Mouse (Mus musculus): ENCODE results near the gene Bik. TPM values are rescaled to one million over a fixed set of nuclear protein-coding genes. Genes with fewer than 3 reads are reported as not detected.
A peak's percentile ranks its signal among the peaks of the same experiment; 100 is the strongest.

The Bik gene
- polyA plus RNA-seq, 1 experiment, result 25.1 TPM

GRCm38 (mm10) chr15:83509950-83510804, 16.5 kb upstream of the Bik start:
- WGBS, result 26% methylated on average over 17 of the region's 17 CpGs

GRCm38 (mm10) chr15:83510805-83511405, 15.8 kb upstream of the Bik start, which contains the start of gene Ttll1:
Ttll1 (minus strand) TSS chr15:83510893.
- H3K4me1 ChIP-seq (ENCODE audit: control insufficient read depth, insufficient read depth, low read length), result no peaks in the 10 kb centered on the region
- TF ChIP-seq POLR2A (IDR thresholded peaks at IDR 0.05; ENCODE audit: borderline replicate concordance, extremely low read depth, low read depth, low read length) (peak; percentile 77; the same call in 1 of the 2 replicates), CTCF (IDR thresholded peaks at IDR 0.05; ENCODE audit: insufficient read depth, low read length) (no peak)
- DNase-seq, result peak; percentile 93
- WGBS, result 8% methylated on average over 41 of the region's 41 CpGs
- H3K4me3 ChIP-seq (replicated peaks; ENCODE audit: extremely low read depth, low read depth, low read length), result peak within 1 kb of the TSS; percentile 62

More at GRCm38 (mm10) chr15:83509950-83510804, 16.5 kb upstream of the Bik start:
- no peak for DNase-seq
- TF ChIP-seq CTCF (IDR thresholded peaks at IDR 0.05; ENCODE audit: insufficient read depth, low read length) (no peak), POLR2A (IDR thresholded peaks at IDR 0.05; ENCODE audit: borderline replicate concordance, extremely low read depth, low read depth, low read length) (no peak)
- H3K4me3 ChIP-seq (replicated peaks; ENCODE audit: extremely low read depth, low read depth, low read length), result peak overlapping the region; percentile 62
- H3K4me1 ChIP-seq (ENCODE audit: control insufficient read depth, insufficient read depth, low read length), result no peaks in the 10 kb centered on the region

- Histone ChIP-seq H3K4me3 (replicated peaks; ENCODE audit: extremely low read depth, low read depth, low read length) (no peak overlapping the region), H3K4me1 (ENCODE audit: control insufficient read depth, insufficient read depth, low read length) (no peaks in the 10 kb centered on the region)
- TF ChIP-seq CTCF (IDR thresholded peaks at IDR 0.05; ENCODE audit: insufficient read depth, low read length) (no peak), POLR2A (IDR thresholded peaks at IDR 0.05; ENCODE audit: borderline replicate concordance, extremely low read depth, low read depth, low read length) (no peak)
- DNase-seq, result no peak
- WGBS, result 64% methylated on average over 13 of the region's 13 CpGs
Measured at GRCm38 (mm10) chr15:83512489-83513281, 14.0 kb upstream of the Bik start.

GRCm38 (mm10) chr15:83515018-83515417, 11.6 kb upstream of the Bik start:
- Histone ChIP-seq H3K4me3 (replicated peaks; ENCODE audit: extremely low read depth, low read depth, low read length) (no peak overlapping the region), H3K4me1 (ENCODE audit: control insufficient read depth, insufficient read depth, low read length) (no peaks in the 10 kb centered on the region)
- no peak for DNase-seq
- 58% methylated on average over 5 of the region's 5 CpGs for WGBS
- no peak for TF ChIP-seq CTCF (IDR thresholded peaks at IDR 0.05; ENCODE audit: insufficient read depth, low read length)

GRCm38 (mm10) chr15:83518215-83519048, 8.2 kb upstream of the Bik start:
- TF ChIP-seq POLR2A (IDR thresholded peaks at IDR 0.05; ENCODE audit: borderline replicate concordance, extremely low read depth, low read depth, low read length), result no peak
- TF ChIP-seq CTCF (IDR thresholded peaks at IDR 0.05; ENCODE audit: insufficient read depth, low read length), result peak; percentile 70
- Histone ChIP-seq H3K4me3 (replicated peaks; ENCODE audit: extremely low read depth, low read depth, low read length) (no peak overlapping the region), H3K4me1 (ENCODE audit: control insufficient read depth, insufficient read depth, low read length) (no peaks in the 10 kb centered on the region)
- DNase-seq, result peak; percentile 58
- WGBS, result 32% methylated on average over 20 of the region's 20 CpGs

GRCm38 (mm10) chr15:83520861-83521382, 5.7 kb upstream of the Bik start:
- WGBS, result 81% methylated on average over 6 of the region's 6 CpGs
- DNase-seq, result no peak
- TF ChIP-seq POLR2A (IDR thresholded peaks at IDR 0.05; ENCODE audit: borderline replicate concordance, extremely low read depth, low read depth, low read length) (no peak), CTCF (IDR thresholded peaks at IDR 0.05; ENCODE audit: insufficient read depth, low read length) (no peak)
- H3K4me3 ChIP-seq (replicated peaks; ENCODE audit: extremely low read depth, low read depth, low read length), result no peak overlapping the region
- no peaks in the 10 kb centered on the region for H3K4me1 ChIP-seq (ENCODE audit: control insufficient read depth, insufficient read depth, low read length)

GRCm38 (mm10) chr15:83523196-83523595, 3.5 kb upstream of the Bik start:
- WGBS, result 65% methylated on average over 7 of the region's 7 CpGs
- Histone ChIP-seq H3K4me3 (replicated peaks; ENCODE audit: extremely low read depth, low read depth, low read length) (no peak overlapping the region), H3K4me1 (ENCODE audit: control insufficient read depth, insufficient read depth, low read length) (peaks cover 6% of the 10 kb centered on the region)
- TF ChIP-seq POLR2A (IDR thresholded peaks at IDR 0.05; ENCODE audit: borderline replicate concordance, extremely low read depth, low read depth, low read length), result no peak
- TF ChIP-seq CTCF (IDR thresholded peaks at IDR 0.05; ENCODE audit: insufficient read depth, low read length), result no peak
- no peak for DNase-seq

- WGBS, result 68% methylated on average over 14 of the region's 14 CpGs
- TF ChIP-seq POLR2A (IDR thresholded peaks at IDR 0.05; ENCODE audit: borderline replicate concordance, extremely low read depth, low read depth, low read length) (no peak), CTCF (IDR thresholded peaks at IDR 0.05; ENCODE audit: insufficient read depth, low read length) (no peak)
- H3K4me1 ChIP-seq (ENCODE audit: control insufficient read depth, insufficient read depth, low read length), result peaks cover 7% of the 10 kb centered on the region
- no peak overlapping the region for H3K4me3 ChIP-seq (replicated peaks; ENCODE audit: extremely low read depth, low read depth, low read length)
- DNase-seq, result no peak
Measured at GRCm38 (mm10) chr15:83523638-83524332, 2.9 kb upstream of the Bik start.

All from lung, adult 2 months (tissue).